Mouse (Mus musculus) thymus, adult 2 months (tissue): ENCODE results near the gene Kri1. TPM values are rescaled to one million over a fixed set of nuclear protein-coding genes. Genes with fewer than 3 reads are reported as not detected.

Source experiments
- DNase-seq: peaks from one replicate; pipeline ENCODE4 v3.0.0; 2021
- H3K27ac ChIP-seq: fragments of 200-500 bp; 2 replicates; pipeline ENCODE4 v1.5.1; 2012; ENCODE audit warnings: low read length, control low read depth; ENCODE audit not compliant: control insufficient read depth, insufficient read depth
- H3K27me3 ChIP-seq: fragments of 200-500 bp; 2 replicates; pipeline ENCODE4 v1.6.1; 2012; ENCODE audit warnings: mild to moderate bottlenecking, low read length, moderate library complexity, mixed read lengths; ENCODE audit not compliant: control insufficient read depth, insufficient read depth
- H3K36me3 ChIP-seq: fragments of 200-500 bp; 2 replicates; pipeline ENCODE4 v1.6.1; 2012; ENCODE audit warnings: mild to moderate bottlenecking, low read length, moderate library complexity; ENCODE audit not compliant: control insufficient read depth, insufficient read depth
- H3K4me1 ChIP-seq: fragments of 200-500 bp; replicated peaks from 2 replicates; pipeline ENCODE4 v1.6.1; 2012; ENCODE audit warnings: low read length; ENCODE audit not compliant: control insufficient read depth, insufficient read depth
- H3K4me3 ChIP-seq: fragments of 200-500 bp; 2 replicates; pipeline ENCODE4 v1.5.1; 2012; ENCODE audit warnings: mild to moderate bottlenecking, low read length, control low read depth, moderate library complexity; ENCODE audit not compliant: control insufficient read depth, insufficient read depth
- CTCF ChIP-seq: fragments of 200-500 bp; IDR thresholded peaks from 2 replicates; pipeline ENCODE4 v1.5.1; 2012; ENCODE audit warnings: mild to moderate bottlenecking, control low read depth, low read length, moderate library complexity, borderline replicate concordance; ENCODE audit not compliant: control insufficient read depth, poor library complexity, insufficient read depth; ENCODE audit errors: extremely low read depth
- POLR2A ChIP-seq: fragments of 200-500 bp; IDR thresholded peaks from 2 replicates; pipeline ENCODE4 v1.6.1; 2012; ENCODE audit warnings: mild to moderate bottlenecking, low read length, control low read depth, moderate library complexity; ENCODE audit not compliant: control insufficient read depth, poor library complexity, insufficient read depth; ENCODE audit errors: extremely low read depth
- WGBS: fragments of 180-500 bp; shearing (Covaris S2); methylation state at CpG from one replicate; pipeline ENCODE4 v1.1.7; 2018; 5-methylcytosine and 5-hydroxymethylcytosine counted together
- polyA plus RNA-seq: library from polyadenylated mRNA; depleted of rRNA; stranded (reverse); fragments of >200 nt; gene quantifications from 2 replicates; pipeline ENCODE4 v1.2.3, GENCODE M21; 2012; rRNA removed

Kri1 gene
- 56.5 and 57.9 TPM in 2 replicates for polyA plus RNA-seq

DNA sequence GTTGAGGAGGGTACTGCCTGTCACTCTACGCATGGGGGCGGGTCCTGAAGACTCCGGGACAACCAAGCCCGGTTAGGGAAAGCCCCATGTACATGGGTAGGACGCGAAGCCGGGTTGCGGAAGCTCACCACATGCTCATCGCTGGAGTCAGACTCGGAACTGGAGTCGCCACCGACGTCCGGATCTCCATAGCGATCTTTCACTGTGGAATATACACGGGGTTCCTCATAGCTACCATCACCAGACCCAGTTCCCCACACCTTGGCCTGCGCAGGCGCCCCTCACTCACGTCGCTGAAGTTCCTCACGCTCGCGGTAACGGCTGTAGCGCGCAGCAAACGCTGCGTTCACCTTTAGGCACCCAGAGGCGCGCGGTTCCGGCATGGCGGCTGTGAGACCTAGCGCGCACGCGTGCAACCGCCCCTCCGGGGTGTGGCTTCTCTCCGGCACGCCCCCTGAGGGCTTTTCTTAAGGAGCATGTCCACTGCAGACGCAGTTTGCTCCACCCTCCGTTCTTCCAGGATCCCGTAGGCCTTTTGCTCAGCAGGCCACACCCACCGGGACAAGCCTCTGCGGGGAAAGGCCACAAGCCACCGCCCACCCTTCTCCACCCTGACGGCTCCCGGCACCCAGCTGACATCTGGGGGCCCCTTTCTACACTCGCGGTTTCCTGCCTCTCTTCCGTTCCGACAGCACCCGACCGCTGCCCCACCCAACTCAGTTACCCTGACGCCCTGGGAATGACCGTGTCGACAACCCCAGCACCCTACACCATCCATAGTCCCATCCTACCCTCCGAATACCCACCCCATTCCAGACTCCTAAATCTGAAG lies at the start of gene Kri1:
Gene Kri1, minus strand, starts transcription at position 399 of the 832 bp plus-strand sequence.
- DNase-seq, result peak; percentile 99
- H3K4me1 ChIP-seq, result peaks cover 17% of the 10 kb centered on the region
- H3K27me3 ChIP-seq, result no peaks in the 10 kb centered on the region
- peak; percentile 93 for TF ChIP-seq POLR2A
- peak; percentile 48; the same call in 1 of the 2 replicates for TF ChIP-seq CTCF
- H3K27ac ChIP-seq, result peak within 1 kb of the TSS; percentile 87
- WGBS, result under 1% methylated on average over 59 of the region's 59 CpGs
- H3K36me3 ChIP-seq, result peaks cover 4% of the 10 kb centered on the region; the same call in 1 of the 2 replicates
- peak within 1 kb of the TSS; percentile 84 for H3K4me3 ChIP-seq

- 93% methylated on average over 8 of the region's 8 CpGs for WGBS
- no peaks in the 10 kb centered on the region for H3K27me3 ChIP-seq
- no peak for TF ChIP-seq CTCF
- no peak for TF ChIP-seq POLR2A
- H3K4me1 ChIP-seq, result peaks cover 23% of the 10 kb centered on the region
- DNase-seq, result no peak
- no peak overlapping the region for H3K27ac ChIP-seq
- H3K4me3 ChIP-seq, result no peak overlapping the region
- H3K36me3 ChIP-seq, result peaks cover 15% of the 10 kb centered on the region
These were observed 48.7 kb upstream of the Kri1 start for GRCm38 (mm10) chr9:21336491-21336890.

DNA sequence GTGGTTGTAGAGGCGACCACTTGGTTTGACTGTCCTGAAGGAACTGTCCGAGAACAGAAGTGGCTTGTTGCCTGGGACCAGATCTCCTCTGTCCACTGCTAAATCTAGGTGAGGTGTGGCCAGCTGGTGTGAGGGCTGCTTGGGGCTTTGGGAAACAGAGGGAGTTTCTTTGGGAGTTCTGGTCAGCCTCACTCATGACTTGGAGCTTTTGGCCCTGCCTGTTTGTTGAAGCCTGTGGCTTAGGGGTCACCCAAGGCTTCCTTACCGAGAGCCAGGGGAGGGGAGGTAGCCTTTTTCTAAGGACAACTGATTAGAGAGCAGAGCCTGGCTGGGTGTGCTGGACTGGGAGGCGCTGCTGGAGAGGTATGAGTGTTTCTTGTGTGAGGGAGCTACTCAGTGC lies 47.6 kb upstream of the Kri1 start:
- Histone ChIP-seq H3K4me3 (no peak overlapping the region), H3K36me3 (peaks cover 13% of the 10 kb centered on the region), H3K4me1 (peaks cover 32% of the 10 kb centered on the region), H3K27me3 (no peaks in the 10 kb centered on the region), H3K27ac (no peak overlapping the region)
- no peak for TF ChIP-seq CTCF
- TF ChIP-seq POLR2A, result no peak
- DNase-seq, result no peak
- WGBS, result 92% methylated on average over 4 of the region's 4 CpGs

DNA sequence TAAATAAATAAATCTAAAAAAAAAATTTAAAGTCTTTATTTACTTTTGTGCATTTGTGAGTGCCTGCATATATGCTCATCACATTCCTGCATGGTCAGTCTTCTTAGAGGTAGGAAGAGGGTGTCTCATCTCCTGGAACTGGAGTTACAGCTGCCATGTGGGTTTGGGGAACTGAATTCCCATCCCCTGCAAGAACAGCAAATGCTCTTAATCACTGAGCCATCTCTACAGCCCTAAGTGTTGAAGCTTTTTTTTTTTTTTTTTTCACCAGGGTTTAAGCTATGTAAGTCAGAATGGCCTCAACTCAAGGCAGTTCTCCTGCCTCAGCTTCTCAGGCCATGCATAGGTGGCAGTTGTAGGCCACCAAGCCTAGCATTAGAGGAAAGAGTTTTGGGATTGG lies 47.0 kb upstream of the Kri1 start:
- H3K27ac ChIP-seq, result no peak overlapping the region
- DNase-seq, result no peak
- H3K27me3 ChIP-seq, result no peaks in the 10 kb centered on the region
- H3K36me3 ChIP-seq, result peaks cover 7% of the 10 kb centered on the region
- peaks cover 38% of the 10 kb centered on the region for H3K4me1 ChIP-seq
- H3K4me3 ChIP-seq, result no peak overlapping the region
- TF ChIP-seq CTCF (no peak), POLR2A (no peak)

DNA sequence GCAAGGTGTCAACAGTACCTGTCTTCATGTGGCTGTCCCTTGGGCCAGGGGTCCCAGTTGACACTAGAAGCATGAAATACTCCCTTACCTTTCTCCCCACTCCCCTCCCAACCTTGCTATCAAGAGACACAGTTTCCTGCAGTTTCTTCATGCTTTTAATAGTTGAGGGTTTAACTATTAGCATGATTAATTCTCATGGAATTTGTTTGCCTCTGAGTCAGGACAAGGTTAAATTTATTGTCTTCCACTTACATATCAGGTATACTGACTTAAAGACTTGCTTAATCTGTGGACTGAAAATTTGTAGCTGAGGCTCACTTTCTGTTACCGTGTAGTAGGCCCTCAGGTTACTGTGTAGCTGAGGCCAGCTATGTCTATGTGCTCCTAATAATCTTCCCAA lies 45.8 kb upstream of the Kri1 start:
- Histone ChIP-seq H3K4me1 (peaks cover 49% of the 10 kb centered on the region), H3K4me3 (no peak overlapping the region), H3K27ac (peak overlapping the region; percentile 98), H3K27me3 (no peaks in the 10 kb centered on the region), H3K36me3 (peaks cover 2% of the 10 kb centered on the region)
- no peak for TF ChIP-seq CTCF
- no peak for TF ChIP-seq POLR2A
- WGBS, result 95% methylated on average over 1 of the region's 1 CpGs
- no peak for DNase-seq

DNA sequence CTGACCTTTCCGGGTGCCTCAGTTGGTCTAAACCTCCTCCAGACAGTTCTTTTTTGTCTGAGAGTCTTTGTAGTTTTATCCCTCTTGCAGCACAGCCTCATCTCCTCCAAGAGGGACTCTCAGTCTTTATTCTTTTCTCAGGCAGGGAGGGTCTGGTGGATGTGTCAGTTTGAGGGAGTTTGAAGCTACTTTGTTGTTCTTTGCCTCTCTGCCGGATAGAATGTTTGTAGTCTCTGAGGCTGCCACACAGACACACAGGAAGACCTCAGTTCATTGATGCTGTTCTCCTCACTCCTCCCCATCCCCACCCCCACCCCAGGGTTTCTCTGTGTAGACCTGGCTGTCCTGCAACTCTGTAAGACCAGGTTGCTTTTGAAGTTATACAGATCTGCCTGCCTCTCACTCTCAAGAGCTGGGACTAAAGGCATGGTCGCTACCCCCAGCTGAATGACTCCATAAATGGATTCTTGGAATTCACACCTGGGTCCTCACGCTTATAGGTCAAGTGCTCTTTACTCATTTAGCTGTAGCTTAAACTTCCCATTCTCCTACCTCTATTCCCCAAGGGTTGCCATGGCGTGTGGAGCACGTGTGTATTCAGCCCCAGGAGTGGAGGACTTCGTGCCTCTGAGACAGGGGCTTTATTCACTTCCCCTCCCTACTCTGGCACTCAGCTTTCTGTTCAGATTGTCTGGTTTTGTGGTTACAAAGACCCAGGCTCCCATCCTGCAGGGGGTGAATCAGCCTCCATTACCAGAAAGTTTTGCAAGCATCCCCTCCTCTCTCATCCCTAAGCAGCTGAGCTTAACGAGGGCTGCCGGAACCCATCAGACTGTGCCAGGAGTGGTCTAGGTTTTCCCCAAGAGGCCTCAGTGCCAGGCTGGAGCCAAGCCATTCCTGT lies 44.6 kb upstream of the Kri1 start:
- H3K27me3 ChIP-seq, result no peaks in the 10 kb centered on the region
- H3K4me3 ChIP-seq, result peak overlapping the region; percentile 11; the same call in 1 of the 2 replicates
- peak overlapping the region; percentile 98 for H3K27ac ChIP-seq
- no peak for TF ChIP-seq POLR2A
- no peak for TF ChIP-seq CTCF
- WGBS, result 10% methylated on average over 9 of the region's 9 CpGs
- H3K36me3 ChIP-seq, result no peaks in the 10 kb centered on the region
- H3K4me1 ChIP-seq, result peaks cover 54% of the 10 kb centered on the region
- DNase-seq, result peak; percentile 59
